ENCODE assay signal across 17 mouse cellular contexts in genomic region chr3:34825036-34825435, GRCm38 (mm10).
"Had no signal": no experiment of that assay in that cellular context is flagged by ENCODE, and none has a peak within 500 bp of the region (broad histone marks: within the 10 kb centered on the region; RNA-seq: fewer than 3 reads in every experiment).

No protein-coding gene starts in this region.

- ATAC-seq: inflammation-experienced regulatory T-cells, adult 6 months; intestine, postnatal 0 days; midbrain, embryonic 16.5 days had no signal

- H3K27me3 ChIP-seq: limb, embryonic 12.5 days; liver, embryonic 15.5 days; midbrain, embryonic 12.5 days had no signal

- H3K27ac ChIP-seq: left cerebral cortex, adult 2 months; limb, embryonic 12.5 days; liver, embryonic 15.5 days; midbrain, embryonic 12.5 days; neural tube, embryonic 13.5 days had no signal

- H3K4me2 ChIP-seq: limb, embryonic 12.5 days; liver, embryonic 15.5 days; lung, embryonic 14.5 days; midbrain, embryonic 12.5 days; neural tube, embryonic 13.5 days had no signal

- H3K9ac ChIP-seq: limb, embryonic 12.5 days; liver, embryonic 15.5 days; lung, embryonic 14.5 days; midbrain, embryonic 12.5 days; neural tube, embryonic 13.5 days had no signal

- H3K4me3 ChIP-seq: left cerebral cortex, adult 2 months; limb, embryonic 12.5 days; liver, embryonic 15.5 days; midbrain, embryonic 12.5 days; neural tube, embryonic 13.5 days had no signal

- H3K9me3 ChIP-seq: limb, embryonic 12.5 days; liver, embryonic 15.5 days; midbrain, embryonic 12.5 days; neural tube, embryonic 13.5 days had no signal

- H3K4me1 ChIP-seq: limb, embryonic 12.5 days; liver, embryonic 15.5 days had no signal

- DNase-seq: kidney, adult 8-10 months; kidney, postnatal 25 days; lung, embryonic 14.5 days; lung, postnatal 10 days; lung, postnatal 4 days; retina, postnatal 1 day; right cerebral cortex, postnatal 4 days; spleen, adult 18-20 months; thymus, postnatal 4 days had no signal

- H3K36me3 ChIP-seq: limb, embryonic 12.5 days; liver, embryonic 15.5 days; midbrain, embryonic 12.5 days; neural tube, embryonic 13.5 days had no signal
